Mouse (Mus musculus) hindbrain, embryonic 14.5 days (tissue): Measurements from ENCODE around the gene Cacna1c. TPM values are rescaled to one million over a fixed set of nuclear protein-coding genes. Genes with fewer than 3 reads are reported as not detected.

Experiments
- ATAC-seq: fragments of 200-750 bp; cut with Nextera tagmentation; 2 replicates; pipeline ENCODE4 v1.8.0; 2017; ENCODE audit warnings: moderate number of reproducible peaks, mild to moderate bottlenecking, moderate TSS enrichment, moderate library complexity; ENCODE audit not compliant: low FRiP score
- DNase-seq: peaks from one replicate; pipeline ENCODE4 v3.0.0-alpha.2; 2015; ENCODE audit warnings: low spot score
- H3K27ac ChIP-seq: fragments of 300-500 bp; sonication (generic); 2 replicates; pipeline ENCODE4 v1.5.1; 2014; ENCODE audit warnings: mild to moderate bottlenecking, moderate library complexity
- H3K27me3 ChIP-seq: fragments of 300-500 bp; sonication (generic); 2 replicates; pipeline ENCODE4 v1.6.1; 2014; ENCODE audit warnings: mild to moderate bottlenecking, low read length, mixed read lengths; ENCODE audit not compliant: control insufficient read depth, insufficient read depth
- H3K36me3 ChIP-seq: fragments of 300-500 bp; sonication (generic); replicated peaks from 2 replicates; pipeline ENCODE4 v1.6.1; 2014; ENCODE audit not compliant: control insufficient read depth, insufficient read depth
- H3K4me1 ChIP-seq: fragments of 300-500 bp; sonication (generic); replicated peaks from 2 replicates; pipeline ENCODE4 v1.6.1; 2014; ENCODE audit warnings: antibody characterized with exemption, low read length, mixed read lengths; ENCODE audit not compliant: control insufficient read depth, insufficient read depth
- H3K4me2 ChIP-seq: fragments of 300-500 bp; sonication (generic); replicated peaks from 2 replicates; pipeline ENCODE4 v1.6.1; 2014; ENCODE audit warnings: mild to moderate bottlenecking, moderate library complexity
- H3K4me3 ChIP-seq: fragments of 300-500 bp; sonication (generic); replicated peaks from 2 replicates; pipeline ENCODE4 v1.5.1; 2014; ENCODE audit warnings: mild to moderate bottlenecking, low read length
- H3K9ac ChIP-seq: fragments of 300-500 bp; sonication (generic); 2 replicates; pipeline ENCODE4 v1.6.1; 2014
- H3K9me3 ChIP-seq: fragments of 300-500 bp; sonication (generic); 2 replicates; pipeline ENCODE4 v1.6.1; 2016; ENCODE audit warnings: low read length; ENCODE audit not compliant: control insufficient read depth
- WGBS: fragments of 180-500 bp; shearing (Covaris S2); extraction: QIAGEN DNeasy Blood & Tissue Kit; methylation state at CpG from one replicate; pipeline ENCODE4 v1.1.7; 2014; 5-methylcytosine and 5-hydroxymethylcytosine counted together
- polyA plus RNA-seq: library from polyadenylated mRNA; unstranded; fragments of >200 nt; fragmentation: Nextera tagmentation; extraction: Ambion mirVana; gene quantifications from 2 replicates; pipeline ENCODE4 v1.2.1, GENCODE M21; 2014

Gene Cacna1c
- polyA plus RNA-seq, 1 experiment from 2014 or later, result 10.1 TPM

- ATAC-seq (no peak), DNase-seq (no peak)
- H3K27me3 ChIP-seq, result no peaks in the 10 kb centered on the region
- H3K4me2 ChIP-seq, result no peak overlapping the region
- no peaks in the 10 kb centered on the region for H3K9me3 ChIP-seq
- H3K36me3 ChIP-seq, result no peaks in the 10 kb centered on the region
- no peak overlapping the region for H3K9ac ChIP-seq
- no peak overlapping the region for H3K27ac ChIP-seq
- 58% methylated on average over 8 of the region's 8 CpGs for WGBS
- no peak overlapping the region for H3K4me3 ChIP-seq
- H3K4me1 ChIP-seq, result peaks cover 5% of the 10 kb centered on the region; the same call in 1 of the 2 replicates
Observed at GRCm38 (mm10) chr6:118834046-118834445, 362.2 kb downstream of the Cacna1c start.

- ATAC-seq, result no peak
Observed at GRCm38 (mm10) chr6:118833049-118833448, 363.2 kb downstream of the Cacna1c start.

GRCm38 (mm10) chr6:118832616-118833015 is 363.6 kb downstream of the Cacna1c start:
- Histone ChIP-seq H3K27me3 (no peaks in the 10 kb centered on the region), H3K27ac (no peak overlapping the region), H3K36me3 (no peaks in the 10 kb centered on the region), H3K9ac (no peak overlapping the region), H3K4me3 (no peak overlapping the region), H3K9me3 (no peaks in the 10 kb centered on the region), H3K4me2 (no peak overlapping the region), H3K4me1 (peaks cover 11% of the 10 kb centered on the region)
- DNase-seq, result no peak
- WGBS, result 91% methylated on average over 2 of the region's 2 CpGs
- no peak for ATAC-seq

More at GRCm38 (mm10) chr6:118833049-118833448, 363.2 kb downstream of the Cacna1c start:
- H3K36me3 ChIP-seq, result no peaks in the 10 kb centered on the region
- DNase-seq, result no peak
- whole genome bisulfite sequencing, result 77% methylated on average over 7 of the region's 7 CpGs
- no peak overlapping the region for H3K27ac ChIP-seq
- H3K4me3 ChIP-seq, result no peak overlapping the region
- peaks cover 7% of the 10 kb centered on the region; the same call in 1 of the 2 replicates for H3K4me1 ChIP-seq
- H3K9ac ChIP-seq, result no peak overlapping the region
- no peak overlapping the region for H3K4me2 ChIP-seq
- no peaks in the 10 kb centered on the region for H3K9me3 ChIP-seq
- no peaks in the 10 kb centered on the region for H3K27me3 ChIP-seq

- DNase-seq, result no peak
- H3K4me1 ChIP-seq, result peaks cover 10% of the 10 kb centered on the region
- 87% methylated on average over 5 of the region's 5 CpGs for WGBS
- H3K27ac ChIP-seq, result no peak overlapping the region
- H3K27me3 ChIP-seq, result no peaks in the 10 kb centered on the region
- no peaks in the 10 kb centered on the region for H3K9me3 ChIP-seq
- no peak overlapping the region for H3K9ac ChIP-seq
- no peak overlapping the region for H3K4me3 ChIP-seq
- no peak for ATAC-seq
- H3K36me3 ChIP-seq, result no peaks in the 10 kb centered on the region
- H3K4me2 ChIP-seq, result no peak overlapping the region
Observed at GRCm38 (mm10) chr6:118830851-118831250, 365.4 kb downstream of the Cacna1c start.

GRCm38 (mm10) chr6:118828187-118828586 is 368.0 kb downstream of the Cacna1c start:
- no peak overlapping the region for H3K27ac ChIP-seq
- WGBS, result 66% methylated on average over 4 of the region's 4 CpGs
- H3K27me3 ChIP-seq, result no peaks in the 10 kb centered on the region
- no peak overlapping the region for H3K4me3 ChIP-seq
- H3K4me2 ChIP-seq, result no peak overlapping the region
- ATAC-seq (no peak), DNase-seq (no peak)
- no peaks in the 10 kb centered on the region for H3K36me3 ChIP-seq
- no peaks in the 10 kb centered on the region for H3K9me3 ChIP-seq
- peaks cover 10% of the 10 kb centered on the region for H3K4me1 ChIP-seq
- H3K9ac ChIP-seq, result 0 out of 2 replicates have a peak overlapping the region, but pooled peaks have one; percentile 26

GRCm38 (mm10) chr6:118827560-118827959 is 368.7 kb downstream of the Cacna1c start:
- Histone ChIP-seq H3K9me3 (no peaks in the 10 kb centered on the region), H3K4me3 (no peak overlapping the region), H3K27ac (peak overlapping the region; percentile 53), H3K36me3 (no peaks in the 10 kb centered on the region), H3K9ac (0 out of 2 replicates have a peak overlapping the region, but pooled peaks have one; percentile 26), H3K4me1 (peaks cover 10% of the 10 kb centered on the region), H3K4me2 (no peak overlapping the region), H3K27me3 (no peaks in the 10 kb centered on the region)
- WGBS, result 22% methylated on average over 8 of the region's 8 CpGs
- DNase-seq, result no peak
- peak; percentile 37; the same call in 1 of the 2 replicates for ATAC-seq

GRCm38 (mm10) chr6:118825400-118825871 is 370.8 kb downstream of the Cacna1c start:
- Histone ChIP-seq H3K4me3 (no peak overlapping the region), H3K9ac (no peak overlapping the region), H3K4me2 (no peak overlapping the region), H3K4me1 (peaks cover 10% of the 10 kb centered on the region), H3K27ac (no peak overlapping the region), H3K27me3 (no peaks in the 10 kb centered on the region), H3K36me3 (no peaks in the 10 kb centered on the region), H3K9me3 (no peaks in the 10 kb centered on the region)
- no peak for DNase-seq
- 58% methylated on average over 6 of the region's 6 CpGs for WGBS
- no peak for ATAC-seq

GRCm38 (mm10) chr6:118821536-118821935 is 374.7 kb downstream of the Cacna1c start:
- no peak overlapping the region for H3K4me3 ChIP-seq
- WGBS, result 93% methylated on average over 5 of the region's 5 CpGs
- DNase-seq (no peak), ATAC-seq (no peak)
- H3K4me2 ChIP-seq, result no peak overlapping the region
- no peaks in the 10 kb centered on the region for H3K27me3 ChIP-seq
- no peaks in the 10 kb centered on the region for H3K9me3 ChIP-seq
- no peak overlapping the region for H3K27ac ChIP-seq
- no peaks in the 10 kb centered on the region for H3K36me3 ChIP-seq
- H3K9ac ChIP-seq, result no peak overlapping the region
- H3K4me1 ChIP-seq, result no peaks in the 10 kb centered on the region

GRCm38 (mm10) chr6:118819657-118820056 is 376.6 kb downstream of the Cacna1c start:
- ATAC-seq, result no peak
- H3K9ac ChIP-seq, result no peak overlapping the region

More at GRCm38 (mm10) chr6:118819657-118820056, 376.6 kb downstream of the Cacna1c start:
- no peak overlapping the region for H3K4me2 ChIP-seq
- DNase-seq, result no peak
- H3K36me3 ChIP-seq, result no peaks in the 10 kb centered on the region
- H3K27ac ChIP-seq, result no peak overlapping the region
- no peaks in the 10 kb centered on the region for H3K4me1 ChIP-seq
- WGBS, result 85% methylated on average over 7 of the region's 7 CpGs
- no peaks in the 10 kb centered on the region for H3K27me3 ChIP-seq
- no peak overlapping the region for H3K4me3 ChIP-seq
- H3K9me3 ChIP-seq, result no peaks in the 10 kb centered on the region
